Mouse (Mus musculus) heart, postnatal 10 days (tissue): Measurements from ENCODE around the gene Car14. TPM values are rescaled to one million over a fixed set of nuclear protein-coding genes. Genes with fewer than 3 reads are reported as not detected.
"Not testable (repeated sequence)": the region's sequence is repeated elsewhere in the genome, so short reads cannot be mapped to it uniquely, and the experiment has no call there.

ENCODE experiments used
- DNase-seq, 2 experiments: peaks; one replicate each; pipeline ENCODE4 v3.0.0; 2021
- intact Hi-C: fragments of 180-260 bp; cut with DNase I; formaldehyde crosslinking; loops from one replicate; pipeline ENCODE4 v1.15.1; 2025
- total RNA-seq, 2 experiments: library from RNA; stranded (reverse); gene quantifications; 2 replicates each; pipeline ENCODE4 v1.2.3; 2021

Gene Car14
- total RNA-seq, 2 experiments from 2014 or later: 142 to 150 TPM

DNA sequence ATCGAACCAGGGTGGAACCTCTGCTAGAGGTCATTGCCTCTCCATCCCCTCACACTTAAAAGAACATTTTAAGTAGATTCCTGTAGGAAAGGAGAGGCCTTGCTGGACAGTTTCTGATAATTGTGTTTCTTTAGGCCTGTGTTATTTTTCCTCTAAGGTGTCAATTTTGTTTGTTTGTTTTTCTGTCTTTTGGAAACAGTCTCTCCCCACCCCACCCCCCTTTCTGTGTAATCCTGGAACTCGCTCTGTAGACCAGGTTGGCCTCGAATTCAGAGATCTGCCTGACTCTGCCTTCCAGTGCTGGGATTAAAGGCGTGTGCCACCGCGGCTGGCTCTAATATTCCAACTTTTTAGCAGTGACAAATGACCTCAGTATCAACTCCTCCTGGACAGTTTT lies 23.8 kb upstream of the Car14 start:
- intact Hi-C loops: loop anchor here (2.0 kb wide), 1 partner anchor 29 kb away; no protein-coding TSS in a partner anchor
- DNase-seq: no peak

GRCm38 (mm10) chr3:95925087-95925486 lies 20.6 kb upstream of the Car14 start:
- intact Hi-C loops: no loop called here
- DNase-seq: no peak

DNA sequence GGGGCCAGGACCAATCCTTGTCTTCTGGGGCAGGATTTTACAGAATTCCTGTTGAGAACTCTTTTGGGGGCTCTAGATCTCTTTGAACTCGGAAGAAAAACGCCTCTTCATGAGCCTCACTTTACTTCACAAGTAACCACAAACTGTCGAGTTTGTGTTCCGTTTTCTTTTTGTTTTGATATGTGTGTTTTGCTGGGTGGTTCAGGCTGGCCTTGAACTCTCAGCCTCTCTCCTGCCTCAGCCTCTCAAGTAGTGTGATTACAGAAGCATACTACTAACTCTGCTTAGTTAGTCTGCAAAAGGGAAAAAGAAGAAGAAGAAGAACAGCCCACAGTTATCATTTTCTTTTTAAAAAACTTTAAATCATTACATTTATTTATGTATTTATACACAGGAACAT lies 19.7 kb upstream of the Car14 start:
- no peak for DNase-seq
- intact Hi-C loops: no loop called here

DNA sequence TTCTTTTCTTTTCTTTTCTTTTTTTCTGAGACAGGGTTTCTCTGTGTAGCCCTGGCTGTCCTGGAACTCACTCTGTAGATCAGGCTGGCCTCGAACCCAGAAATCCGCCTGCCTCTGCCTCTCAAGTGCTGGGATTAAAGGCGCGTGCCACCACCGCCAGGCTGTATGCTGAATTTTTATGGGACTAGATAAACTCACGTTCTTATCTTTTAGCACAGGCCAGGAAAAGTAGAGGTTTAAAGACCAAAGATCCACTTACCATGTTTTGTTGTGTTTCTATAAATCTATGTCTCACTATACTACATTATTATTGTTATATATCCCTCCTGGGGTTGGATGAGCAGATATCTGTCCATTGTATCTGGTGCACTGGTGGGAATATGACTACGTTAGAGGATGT lies 18.9 kb upstream of the Car14 start:
- intact Hi-C loops, DNase-seq: not testable (repeated sequence)

DNA sequence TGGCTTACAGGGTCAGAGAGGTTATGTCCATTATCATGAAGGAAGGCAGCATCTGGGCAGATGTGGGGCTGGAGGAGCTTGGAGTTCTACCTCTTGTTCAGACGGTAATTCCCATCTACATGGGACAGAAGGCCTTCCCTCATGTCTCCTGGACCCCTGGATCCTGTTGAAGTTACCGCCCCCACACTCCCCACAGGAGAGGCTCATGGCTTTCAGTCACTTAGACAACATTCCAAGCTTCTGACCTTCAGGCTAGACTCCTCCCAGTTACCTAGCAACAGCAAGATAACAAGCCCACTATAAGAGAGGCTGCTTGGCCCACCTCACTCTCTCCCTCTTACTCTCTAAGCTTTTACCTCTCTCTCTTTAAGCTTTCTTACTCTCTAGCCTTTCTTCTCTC lies 16.0 kb upstream of the Car14 start:
- intact Hi-C loops, DNase-seq: not testable (repeated sequence)

GRCm38 (mm10) chr3:95916760-95917159 lies 12.3 kb upstream of the Car14 start:
- no peak for DNase-seq
- intact Hi-C loops: no loop called here

- intact Hi-C loops: no loop called here
- DNase-seq: no peak
Measured at GRCm38 (mm10) chr3:95914706-95915105, 10.2 kb upstream of the Car14 start.

GRCm38 (mm10) chr3:95907613-95908012 lies 3.1 kb upstream of the Car14 start:
- no peak for DNase-seq
- intact Hi-C loops: loop anchor here (1.0 to 2.0 kb wide), 3 partner anchors 17 to 45 kb away; no protein-coding TSS in a partner anchor

DNA sequence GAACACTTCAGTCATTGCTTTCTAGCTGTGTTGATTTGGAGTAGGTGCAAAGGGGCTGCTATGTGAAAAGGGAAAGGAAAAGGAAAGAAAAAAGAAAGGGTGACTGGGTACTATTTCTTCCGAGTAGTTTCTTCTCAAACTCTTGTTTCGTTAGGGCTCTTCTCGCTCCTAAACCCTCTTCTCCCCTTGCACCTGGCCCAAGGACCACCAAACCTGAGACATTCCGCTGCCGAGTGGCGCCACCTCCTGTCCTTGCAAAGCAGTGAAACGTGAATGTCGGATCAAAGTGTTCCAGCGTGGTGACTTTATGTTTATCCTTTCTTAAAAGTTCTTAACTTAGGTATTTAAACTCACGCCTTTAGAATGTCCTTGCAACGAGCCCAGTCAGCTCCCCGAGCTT lies 2.4 kb upstream of the Car14 start:
- DNase-seq: peak; percentile 62 to 73
- intact Hi-C loops: loop anchor here (1.0 to 2.0 kb wide), 3 partner anchors 16 to 45 kb away; no protein-coding TSS in a partner anchor

GRCm38 (mm10) chr3:95905940-95906492 lies 1.5 kb upstream of the Car14 start:
- intact Hi-C loops: loop anchor here (2.0 kb wide), 1 partner anchor 15 kb away; no protein-coding TSS in a partner anchor
- peak; percentile 72 to 80 for DNase-seq

DNA sequence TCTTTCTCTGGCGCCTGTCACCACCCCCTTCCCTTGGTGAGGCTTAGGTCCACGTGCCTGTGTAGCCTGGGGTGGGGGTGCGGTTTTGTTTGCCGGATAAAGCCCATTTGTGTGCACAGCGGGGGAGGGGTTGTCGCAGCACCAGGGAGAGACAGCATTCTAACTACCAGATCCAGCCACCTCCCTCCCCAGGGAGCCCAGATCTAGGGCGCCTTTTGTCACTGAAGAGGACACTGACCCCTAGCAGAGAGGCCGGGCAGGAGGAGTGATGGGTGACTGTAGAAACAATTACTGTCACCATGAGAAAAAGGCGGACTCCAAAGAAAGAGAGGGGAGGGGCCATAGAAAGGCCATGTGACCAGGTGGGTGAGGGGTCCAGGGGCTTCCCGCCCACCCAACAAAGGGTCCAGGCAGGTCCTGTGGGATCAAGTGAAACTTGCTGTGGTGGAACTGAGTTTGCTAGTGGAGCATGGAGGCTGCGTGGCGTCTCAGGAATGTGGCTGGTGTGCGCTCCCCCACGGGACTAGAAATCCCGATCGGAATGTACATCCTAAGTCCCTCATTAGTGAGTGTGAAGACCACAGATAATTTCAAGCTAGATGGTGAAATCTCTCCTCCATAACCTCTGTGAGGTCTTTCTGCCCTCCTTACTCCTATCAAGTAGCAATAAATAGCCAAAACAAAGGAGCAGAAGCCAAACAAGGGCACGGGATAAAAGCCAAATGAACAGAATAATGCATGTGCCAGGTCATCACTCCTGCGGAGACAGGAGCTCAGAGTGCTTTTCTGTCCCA lies 852 bp upstream of the Car14 start:
- intact Hi-C loops: no loop called here
- DNase-seq: peak; percentile 52 to 61

- peak; percentile 39 to 41 for DNase-seq
- intact Hi-C loops: no loop called here
Measured at GRCm38 (mm10) chr3:95903753-95904502, 563 bp downstream of the Car14 start.

- intact Hi-C loops: no loop called here
- peak in 1 of 2 experiments; percentile 53 for DNase-seq
Measured at GRCm38 (mm10) chr3:95902643-95903042, 1.8 kb downstream of the Car14 start.

- intact Hi-C loops: no loop called here
Measured at GRCm38 (mm10) chr3:95902373-95902625, 2.2 kb downstream of the Car14 start.

GRCm38 (mm10) chr3:95901616-95902372 lies 2.7 kb downstream of the Car14 start:
- intact Hi-C loops: no loop called here
- DNase-seq: peak; percentile 62

More at GRCm38 (mm10) chr3:95902373-95902625, 2.2 kb downstream of the Car14 start:
- peak; percentile 48 to 51 for DNase-seq

GRCm38 (mm10) chr3:95899800-95900524 lies 4.5 kb downstream of the Car14 start:
- DNase-seq: no peak
- intact Hi-C loops: no loop called here

GRCm38 (mm10) chr3:95895501-95895900 lies 9.0 kb downstream of the Car14 start:
- intact Hi-C loops, DNase-seq: not testable (repeated sequence)

DNA sequence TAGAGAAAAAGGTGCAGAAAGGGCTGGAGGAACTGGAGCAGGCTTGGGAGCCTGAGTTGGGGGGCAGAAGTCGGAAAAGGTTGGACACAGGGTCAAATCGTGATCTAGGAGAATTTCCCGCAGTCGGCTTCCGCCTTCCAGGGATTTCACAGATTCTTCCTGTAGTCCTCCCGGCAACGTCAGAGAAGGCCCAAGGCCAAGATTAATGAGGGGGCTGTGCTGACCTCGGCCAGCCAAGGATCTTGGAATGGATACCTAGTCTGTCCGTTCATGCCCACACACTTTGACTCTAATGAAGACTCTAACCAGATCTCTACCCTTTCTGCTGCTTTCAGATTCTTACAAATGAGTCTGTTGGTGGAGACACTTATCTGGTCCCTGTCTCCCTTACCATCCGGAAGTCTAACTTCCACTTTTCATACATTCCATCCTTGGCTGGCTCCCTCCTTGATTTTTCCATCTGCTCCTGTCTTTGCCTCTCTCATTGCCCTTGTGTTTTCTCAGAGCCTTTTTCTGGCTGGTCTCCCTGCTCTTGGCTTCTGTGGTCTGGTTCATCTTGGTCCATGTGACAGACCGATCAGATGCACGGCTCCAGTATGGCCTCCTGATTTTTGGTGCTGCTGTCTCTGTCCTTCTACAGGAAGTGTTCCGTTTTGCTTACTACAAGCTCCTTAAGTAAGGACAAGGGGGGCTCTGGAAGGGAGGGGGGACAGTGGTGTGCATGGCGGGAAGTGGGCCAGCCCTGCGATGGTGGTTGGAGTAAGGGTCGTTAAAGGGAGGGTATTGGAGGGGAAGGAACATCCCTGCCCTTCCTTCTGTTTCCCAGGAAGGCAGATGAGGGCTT lies 10.0 kb downstream of the Car14 start:
- intact Hi-C loops: no loop called here
- DNase-seq: peak; percentile 81 to 84

DNA sequence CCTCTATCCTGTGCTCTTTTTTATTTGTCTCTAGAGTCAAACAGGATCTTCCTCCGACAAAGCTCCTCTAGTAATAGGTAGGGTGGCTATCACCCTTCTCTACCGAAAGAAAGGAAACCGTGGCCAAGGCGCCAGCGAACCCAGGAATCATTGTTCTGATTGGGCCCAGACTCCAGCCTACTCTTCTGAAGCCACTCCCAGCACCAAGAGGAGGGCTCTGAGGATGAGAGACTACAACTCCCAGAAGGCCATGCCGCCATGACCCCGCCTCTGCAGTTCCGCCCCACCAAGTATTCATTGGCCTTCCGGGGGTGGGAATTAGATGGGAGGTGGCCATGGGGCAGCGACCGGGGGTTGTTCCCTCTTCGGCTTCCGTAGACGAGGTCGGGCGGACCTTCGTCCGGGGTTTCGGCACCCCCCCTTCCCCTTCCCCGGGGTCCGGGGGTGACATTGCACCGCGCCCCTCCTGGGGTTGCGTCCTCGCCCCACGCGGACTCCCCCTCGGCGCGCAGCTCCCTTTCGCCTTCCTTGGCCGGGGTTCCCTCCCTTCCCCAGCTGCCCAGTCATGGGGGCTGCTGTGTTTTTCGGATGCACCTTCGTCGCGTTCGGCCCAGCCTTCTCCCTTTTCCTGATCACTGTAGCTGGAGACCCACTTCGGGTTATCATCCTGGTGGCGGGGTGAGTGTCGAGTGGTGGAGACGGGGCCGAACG lies 10.7 kb downstream of the Car14 start, which contains the start of gene Aph1a:
TSS of gene Aph1a (plus strand) at position 364 of the 711 bp plus-strand sequence.
- intact Hi-C loops: not testable (repeated sequence)
- peak; percentile 98 for DNase-seq
